Mouse (Mus musculus): ENCODE results near the gene Ptk6.

The Ptk6 gene

DNA sequence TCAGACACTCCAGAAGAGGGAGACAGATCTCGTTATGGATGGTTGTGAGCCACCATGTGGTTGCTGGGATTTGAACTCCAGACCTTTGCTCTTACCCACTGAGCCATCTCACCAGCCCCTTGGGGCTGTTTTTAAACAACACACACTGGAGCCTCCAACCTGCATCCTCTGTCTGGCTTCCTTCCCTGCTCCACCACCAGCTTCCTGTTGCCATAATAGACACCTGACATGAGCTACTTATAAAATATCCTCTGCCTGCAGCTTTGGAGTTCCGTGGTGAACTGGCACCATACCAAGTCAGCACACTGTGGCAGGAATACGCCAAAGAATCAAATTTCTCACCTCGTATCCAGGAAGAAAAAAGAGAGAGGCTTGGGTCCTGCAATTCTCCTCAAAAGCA, 41.8 kb downstream of the Ptk6 start:
- DNase-seq (ENCODE audit: extremely low spot score), result no peak

DNA sequence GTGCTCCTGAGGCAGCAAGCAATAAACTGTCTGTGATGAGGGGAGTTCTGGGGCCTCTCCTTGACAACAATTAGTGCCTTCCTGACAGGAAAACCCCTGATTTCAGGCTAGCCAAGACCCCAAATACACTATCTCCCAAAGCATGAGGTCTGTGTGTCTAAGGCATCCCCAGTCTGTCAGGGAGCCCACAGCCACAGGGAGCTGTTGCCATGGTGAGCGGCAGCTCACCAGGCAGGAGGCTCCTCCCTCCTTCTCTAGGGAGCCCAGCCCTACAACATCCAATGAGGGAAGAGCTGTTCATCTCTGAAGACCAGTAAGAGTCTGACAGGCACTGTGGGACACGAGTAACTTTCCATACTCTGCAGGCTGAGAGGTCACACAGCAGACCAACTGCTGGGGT, 42.8 kb downstream of the Ptk6 start:
- peak; percentile 19 for DNase-seq (ENCODE audit: extremely low spot score)

DNA sequence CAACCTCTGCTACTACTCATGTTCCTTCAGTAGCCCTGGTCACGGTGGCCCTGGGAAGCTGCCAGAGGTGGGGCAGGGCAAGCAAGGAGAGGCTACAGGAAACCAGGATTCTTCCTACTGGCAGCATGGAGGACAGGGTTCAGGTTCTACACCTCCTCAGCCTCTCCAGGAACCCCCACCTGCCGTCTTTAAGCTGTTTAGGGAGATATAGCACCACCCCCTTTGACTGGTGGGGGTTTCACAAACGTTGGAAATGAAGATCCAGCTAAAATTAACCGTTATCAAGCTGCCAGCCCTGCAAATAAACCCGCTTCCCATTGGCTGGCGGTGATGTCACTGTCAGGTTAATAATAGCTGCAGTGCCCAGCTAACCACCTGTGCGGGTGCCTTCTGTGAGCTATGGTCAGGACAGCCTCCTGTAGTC, 43.5 kb downstream of the Ptk6 start:
- DNase-seq (ENCODE audit: extremely low spot score), result no peak

DNA sequence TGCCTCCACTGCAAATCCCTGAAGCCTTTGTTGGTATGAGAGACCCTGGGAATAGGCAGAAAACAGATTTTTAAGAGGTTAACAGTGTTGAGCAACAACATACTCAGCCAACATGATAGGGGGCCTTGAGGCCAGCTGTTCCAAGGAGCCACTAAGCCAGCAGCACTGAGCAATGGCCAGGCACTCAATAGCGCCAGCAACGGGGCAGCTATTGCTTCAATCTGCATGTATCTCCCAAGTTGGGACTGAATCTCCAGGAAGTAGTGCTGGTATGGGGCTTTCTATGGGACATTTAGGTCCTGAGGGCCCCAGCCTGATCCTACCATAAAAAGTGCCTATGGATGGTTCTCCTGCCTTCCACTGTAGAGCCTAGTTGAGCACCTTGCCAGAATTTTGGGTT, 44.1 kb downstream of the Ptk6 start:
- DNase-seq (ENCODE audit: extremely low spot score), result no peak

DNA sequence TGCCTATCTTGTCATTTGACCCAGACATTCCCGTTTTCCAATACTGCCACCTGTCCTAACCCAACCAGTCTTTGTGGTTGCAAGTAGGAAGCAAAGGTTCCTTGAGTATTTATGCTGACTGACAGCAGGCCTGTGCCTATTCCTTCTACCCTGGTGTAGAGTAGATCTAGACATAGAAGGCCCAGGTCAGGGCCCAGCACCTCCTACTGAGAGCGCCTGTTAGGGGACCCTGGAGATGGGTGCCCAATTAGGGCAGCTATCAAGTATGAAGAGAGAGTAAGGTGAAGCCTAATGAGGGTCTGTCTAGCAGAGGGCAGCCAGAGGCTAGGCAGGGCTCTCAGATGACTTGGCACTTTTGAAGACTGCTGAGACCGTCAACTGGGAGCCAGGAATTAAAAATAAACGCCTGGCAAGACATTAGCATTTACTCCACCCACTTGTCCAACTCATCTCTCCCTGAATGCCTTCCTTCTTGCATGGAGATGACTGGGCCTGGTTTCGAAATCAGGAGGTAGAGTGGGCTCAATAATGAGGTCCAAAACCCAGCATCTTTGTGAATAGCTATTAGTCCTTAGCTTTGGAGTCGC, 44.8 kb downstream of the Ptk6 start:
- DNase-seq (ENCODE audit: extremely low spot score), result no peak

DNA sequence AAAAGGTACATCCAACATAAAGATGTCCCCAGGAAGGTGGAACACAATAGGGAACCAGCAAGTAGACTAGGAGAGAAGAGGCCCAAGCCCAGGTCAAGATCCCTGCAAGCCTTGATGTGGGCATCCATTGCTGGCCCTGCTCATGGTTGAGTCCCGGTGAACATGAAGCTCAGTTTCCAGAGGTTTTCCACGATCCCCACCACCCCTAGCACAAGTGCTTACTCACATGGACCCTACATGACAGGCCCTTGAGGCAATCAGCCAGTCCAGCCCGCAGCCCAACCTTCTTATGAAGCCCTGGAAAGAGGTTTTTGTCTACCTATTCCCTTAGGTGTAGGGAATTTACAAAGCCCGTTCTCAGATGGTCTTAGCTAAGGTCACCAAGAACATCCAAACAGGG, 45.4 kb downstream of the Ptk6 start:
- no peak for DNase-seq (ENCODE audit: extremely low spot score)

DNA sequence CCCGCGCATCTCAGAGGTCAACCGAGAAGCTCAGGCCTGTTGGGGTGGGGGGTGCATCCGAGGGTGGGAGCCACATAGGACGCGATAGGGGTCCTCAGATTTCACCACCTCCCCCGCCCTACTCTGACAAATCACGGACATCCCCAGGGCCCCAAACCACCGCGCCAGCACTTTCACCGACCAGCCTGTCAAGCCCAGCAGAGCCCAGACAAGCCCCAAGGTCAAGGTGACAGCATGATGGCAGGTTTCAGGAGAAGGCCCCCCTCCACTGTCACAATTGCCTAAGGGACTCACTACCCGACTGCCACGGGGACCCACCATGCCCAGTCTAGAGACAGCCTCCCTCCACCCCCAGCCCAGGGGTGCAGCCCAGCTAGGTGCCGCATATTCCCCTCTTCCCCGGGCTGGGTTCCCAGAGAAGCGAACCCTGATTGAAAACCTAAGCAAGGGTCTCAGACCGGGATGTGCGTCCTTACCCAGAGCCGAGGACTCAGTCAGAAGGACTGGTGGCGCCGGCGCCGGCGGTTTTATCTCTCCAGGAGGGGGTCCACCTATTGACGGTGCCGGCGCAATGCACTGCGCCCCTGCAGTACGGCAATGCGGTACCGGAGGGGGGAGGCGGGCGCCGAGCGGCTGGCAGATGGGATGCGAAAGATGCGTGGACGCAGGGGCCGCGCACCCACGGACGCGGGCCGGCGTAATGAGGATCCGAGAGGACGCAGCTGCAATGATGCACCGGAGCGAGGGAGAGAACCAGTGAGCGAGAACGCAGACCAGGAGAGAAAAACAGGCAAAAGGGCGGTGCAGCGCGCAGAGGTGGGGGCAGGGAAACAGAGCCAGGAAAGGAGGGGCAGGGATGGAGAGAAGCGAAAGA, 46.1 kb downstream of the Ptk6 start, which contains the start of gene Eef1a2:
TSS of gene Eef1a2 (minus strand) at position 767 of the 874 bp plus-strand sequence.
- DNase-seq (ENCODE audit: extremely low spot score), result peak; percentile 3

DNA sequence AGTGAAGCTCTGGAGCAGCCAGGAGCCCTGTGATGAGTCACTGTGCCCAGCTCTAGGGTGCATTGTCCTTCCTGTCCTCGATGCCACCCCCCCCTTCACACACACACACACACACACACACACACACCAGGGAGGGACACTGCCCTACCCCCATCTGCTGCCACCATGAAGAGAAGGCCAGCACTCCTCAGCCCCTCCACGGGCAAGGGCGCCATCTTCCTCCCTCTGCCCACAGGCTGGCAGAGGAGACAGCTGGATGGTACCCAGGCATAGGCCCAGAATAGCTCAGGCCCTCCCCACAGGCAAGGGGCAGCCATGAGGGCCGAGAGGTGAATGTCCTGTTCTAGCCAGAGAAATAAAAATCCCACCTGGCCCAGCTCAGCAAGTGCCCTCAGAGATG, 46.8 kb downstream of the Ptk6 start:
- no peak for DNase-seq (ENCODE audit: extremely low spot score)

DNA sequence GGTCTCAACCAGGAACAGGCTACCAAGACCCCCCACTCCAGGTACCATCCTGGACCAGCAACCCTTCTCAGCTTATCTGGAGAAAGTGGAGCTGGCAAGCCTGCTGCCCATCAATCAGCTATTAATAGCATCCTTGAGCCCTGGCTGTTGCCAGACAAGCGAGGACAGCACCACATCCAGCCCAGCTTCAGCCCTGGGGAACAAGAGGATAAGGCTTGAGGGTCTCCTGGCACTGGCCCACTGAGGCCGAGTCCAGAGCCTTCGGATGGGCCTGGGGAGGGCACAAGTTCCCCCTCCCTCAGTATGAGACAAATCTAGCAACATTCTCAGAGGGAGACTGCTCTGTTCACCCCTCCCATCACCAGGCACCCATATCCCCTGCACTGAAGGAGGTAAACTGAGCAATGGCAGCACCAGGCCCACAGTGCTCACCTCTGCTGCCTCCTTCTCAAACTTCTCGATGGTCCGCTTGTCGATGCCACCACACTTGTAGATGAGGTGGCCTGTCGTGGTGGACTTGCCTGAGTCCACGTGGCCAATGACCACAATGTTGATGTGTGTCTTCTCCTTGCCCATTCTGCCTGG, 47.7 kb downstream of the Ptk6 start:
- no peak for DNase-seq (ENCODE audit: extremely low spot score)

DNA sequence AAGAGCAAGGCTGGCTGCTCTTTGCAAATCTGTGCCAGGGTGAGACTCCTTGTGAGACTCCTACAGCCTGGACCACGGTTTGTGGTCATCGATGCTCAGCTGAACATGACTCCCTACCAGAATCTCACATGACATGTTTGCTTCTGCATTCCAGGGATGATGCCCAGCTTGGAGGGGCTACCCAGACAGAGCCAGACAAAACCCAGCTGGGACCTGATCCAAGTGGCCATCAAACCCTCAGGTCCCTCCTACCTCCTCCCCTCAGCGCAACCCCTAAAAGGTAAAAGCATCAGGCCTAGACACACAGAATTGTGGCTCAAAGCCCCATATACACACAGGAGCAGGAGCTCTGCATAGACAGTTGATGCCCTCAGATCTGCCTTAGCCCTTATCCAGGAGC, 48.2 kb downstream of the Ptk6 start:
- DNase-seq (ENCODE audit: extremely low spot score), result no peak

DNA sequence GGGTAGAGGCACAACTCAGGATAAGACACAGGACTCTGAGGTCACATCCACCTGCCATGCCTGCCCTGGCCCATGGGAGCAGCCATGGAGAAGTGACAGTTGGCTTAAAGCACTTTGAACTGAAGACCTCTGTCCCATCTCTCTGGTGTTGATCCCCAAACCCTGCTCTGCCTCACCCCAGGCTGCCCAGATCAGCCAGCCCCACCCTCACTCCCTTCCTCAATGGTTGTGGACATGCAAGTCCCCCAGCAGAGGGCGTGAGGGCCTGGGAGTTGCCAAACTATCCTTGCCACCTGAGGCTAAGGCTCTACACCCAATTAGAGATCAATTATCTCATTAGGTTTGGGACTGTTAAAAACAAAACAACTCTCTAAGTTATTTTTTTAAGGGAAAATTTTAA, 48.8 kb downstream of the Ptk6 start:
- no peak for DNase-seq (ENCODE audit: extremely low spot score)

DNA sequence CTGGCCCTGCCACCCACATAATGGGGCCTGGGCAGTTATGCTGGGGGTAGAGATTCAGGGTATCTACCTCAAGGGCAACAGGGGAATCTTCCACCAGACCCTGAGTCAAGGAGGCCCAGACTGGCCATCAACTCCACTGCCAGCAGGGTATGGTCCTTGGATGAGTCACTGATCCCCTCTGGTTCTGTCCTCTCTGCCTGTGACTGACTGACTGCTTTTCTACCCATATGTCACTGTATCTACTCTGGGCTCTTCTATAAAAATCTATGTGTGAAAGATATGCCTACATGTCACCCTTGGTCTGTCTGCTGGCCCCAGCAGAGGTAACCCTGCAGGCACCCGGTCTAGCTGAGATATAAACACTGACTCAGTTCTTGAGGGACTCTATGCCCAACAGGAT, 49.5 kb downstream of the Ptk6 start:
- DNase-seq (ENCODE audit: extremely low spot score), result no peak

DNA sequence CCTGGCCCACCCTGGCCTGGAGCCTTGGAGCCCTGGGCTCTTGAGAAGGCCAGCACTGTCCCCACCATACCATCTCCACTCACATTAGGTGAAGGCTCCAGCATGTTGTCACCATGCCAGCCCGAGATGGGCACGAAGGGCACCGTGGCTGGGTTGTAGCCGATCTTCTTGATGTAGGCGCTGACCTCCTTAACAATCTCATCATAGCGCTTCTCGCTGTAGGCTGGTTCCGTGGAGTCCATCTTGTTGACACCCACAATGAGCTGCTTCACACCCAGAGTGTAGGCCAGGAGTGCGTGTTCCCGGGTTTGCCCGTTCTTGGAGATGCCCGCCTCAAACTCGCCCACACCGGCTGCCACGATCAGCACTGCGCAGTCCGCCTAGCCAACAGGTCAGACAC, 49.9 kb downstream of the Ptk6 start:
- DNase-seq (ENCODE audit: extremely low spot score), result no peak

DNA sequence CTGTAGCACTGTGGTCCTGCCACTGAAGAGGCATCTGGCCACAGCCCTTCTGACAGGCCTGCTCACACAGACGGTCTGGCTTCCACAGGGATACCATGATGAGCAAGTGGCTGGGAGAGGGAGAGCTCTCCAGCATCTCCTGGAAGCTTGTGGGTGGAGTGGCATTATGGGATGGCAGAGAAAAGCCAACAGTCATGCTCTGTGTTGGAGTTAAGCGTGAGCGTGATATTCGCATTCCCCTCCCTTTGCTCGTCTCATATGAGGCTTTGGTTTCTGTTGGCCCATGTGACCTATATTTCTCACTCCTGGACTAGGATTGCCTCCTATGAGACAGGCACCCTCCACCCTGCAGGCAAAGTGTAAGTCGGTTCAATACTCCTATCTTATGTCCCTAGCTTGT, 52.3 kb downstream of the Ptk6 start:
- no peak for DNase-seq (ENCODE audit: extremely low spot score)

DNA sequence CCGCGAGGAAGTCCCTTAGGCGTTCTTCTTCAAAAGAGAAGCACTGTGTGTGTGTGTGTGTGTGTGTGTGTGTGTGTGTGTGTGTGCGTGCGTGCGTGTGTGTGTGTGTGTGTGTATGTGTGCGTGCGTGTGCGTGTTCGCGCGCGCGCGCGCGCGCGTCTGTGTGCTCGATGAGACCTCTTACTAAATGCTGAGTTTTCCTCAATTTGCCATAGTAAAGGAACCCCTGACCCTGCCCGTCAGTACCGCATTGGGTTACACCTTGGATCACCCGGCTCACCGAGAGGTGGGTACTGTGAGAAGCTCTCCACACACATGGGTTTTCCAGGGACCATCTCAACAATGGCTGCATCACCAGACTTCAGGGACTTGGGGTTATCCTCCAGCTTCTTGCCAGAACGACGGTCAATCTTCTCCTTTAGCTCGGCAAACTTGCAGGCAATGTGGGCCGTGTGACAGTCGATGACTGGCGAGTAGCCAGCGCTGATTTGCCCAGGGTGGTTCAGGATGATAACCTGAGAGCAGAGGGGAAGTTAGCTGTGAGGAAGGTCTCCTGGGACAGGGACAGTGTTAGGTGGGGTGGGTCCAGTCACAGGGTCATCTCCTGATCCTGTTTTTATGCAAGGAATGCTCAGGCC, 54.2 kb downstream of the Ptk6 start:
- DNase-seq (ENCODE audit: extremely low spot score), result no peak

DNA sequence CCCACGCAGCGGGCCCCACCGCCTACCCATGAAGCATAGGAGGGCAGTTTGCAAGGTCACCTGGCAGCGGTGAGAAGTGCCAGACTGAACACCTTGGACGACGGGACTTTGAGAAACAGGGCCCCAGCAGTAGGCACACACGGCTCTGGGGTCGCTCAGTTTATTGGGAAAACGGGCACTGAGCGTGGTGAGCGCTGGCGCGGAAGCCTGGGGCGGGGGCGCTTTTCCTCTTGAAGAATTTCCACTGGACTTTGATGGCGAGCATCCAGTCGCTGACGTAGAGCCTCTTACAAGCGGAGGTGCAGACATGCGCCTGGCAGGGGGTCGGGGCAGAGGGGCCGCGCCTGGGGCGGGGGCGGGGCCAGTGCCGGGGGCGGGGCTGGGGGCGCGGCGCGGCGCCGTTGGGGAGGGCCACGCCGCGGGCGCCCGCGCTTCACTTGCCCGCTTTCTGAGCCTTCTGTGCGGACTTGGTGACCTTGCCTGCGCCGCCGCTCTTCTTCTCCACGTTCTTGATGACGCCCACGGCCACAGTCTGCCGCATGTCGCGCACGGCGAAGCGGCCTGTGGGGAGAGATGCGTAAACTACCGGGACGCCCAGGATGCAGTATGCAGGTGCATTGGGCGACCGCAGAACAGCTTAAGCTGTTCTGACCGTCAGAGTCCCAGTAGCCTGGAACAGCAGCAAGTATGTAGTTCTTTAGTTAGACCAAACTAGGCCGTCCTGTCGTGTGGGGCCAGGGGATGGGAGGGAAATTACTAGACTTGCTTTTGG, 54.9 kb downstream of the Ptk6 start:
- peak; percentile 40 for DNase-seq (ENCODE audit: extremely low spot score)

DNA sequence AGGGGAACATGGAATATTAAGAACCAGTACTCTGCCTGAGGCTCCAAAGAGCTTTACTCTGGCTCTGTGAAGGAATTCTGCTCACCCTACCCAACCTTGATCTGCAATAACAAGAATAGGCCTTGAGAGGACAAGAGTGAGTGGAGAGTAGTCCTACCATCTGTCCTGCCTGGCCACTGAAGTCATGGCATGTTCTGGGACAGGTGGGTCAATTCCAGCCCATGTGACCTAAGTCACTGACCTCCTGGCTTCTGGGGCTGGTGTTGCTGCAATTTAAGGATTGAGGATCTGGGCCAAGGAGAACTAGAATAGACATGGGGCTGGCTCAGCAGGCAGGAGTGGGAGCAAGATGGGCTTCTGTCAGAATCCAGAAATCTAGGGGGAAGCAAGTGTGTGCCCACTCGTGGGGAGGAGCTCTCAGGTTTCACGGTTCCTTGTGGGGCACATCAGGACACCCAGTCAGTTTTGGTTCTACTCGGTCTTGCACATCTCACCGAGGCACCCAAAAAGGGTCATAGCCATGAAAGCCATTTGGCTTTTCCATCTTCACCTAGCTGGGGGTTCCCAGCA, 55.5 kb downstream of the Ptk6 start:
- no peak for DNase-seq (ENCODE audit: extremely low spot score)

DNA sequence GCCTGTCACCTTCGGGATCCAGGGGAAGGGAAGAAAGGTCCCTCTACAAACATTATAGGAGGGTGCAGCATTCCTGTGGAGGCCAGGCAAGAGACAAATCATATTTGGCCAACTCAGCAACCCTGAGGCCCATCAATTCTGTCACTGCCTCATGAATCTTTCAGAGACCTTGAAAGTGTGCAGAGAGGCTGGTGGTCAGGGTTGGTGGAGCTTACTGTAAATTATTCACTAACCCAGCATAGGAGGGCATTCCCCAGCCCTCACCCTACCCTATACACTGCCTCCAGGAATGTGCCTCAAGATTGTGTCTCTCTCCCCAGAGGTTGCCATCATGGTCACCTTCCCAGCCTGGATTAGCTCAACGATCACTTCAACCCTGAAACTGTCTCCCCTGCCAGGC, 57.9 kb downstream of the Ptk6 start:
- DNase-seq (ENCODE audit: extremely low spot score), result no peak
